Mouse (Mus musculus): ENCODE results near the gene Gm21773.
"Not testable (repeated sequence)": the region's sequence is repeated elsewhere in the genome, so short reads cannot be mapped to it uniquely, and the experiment has no call there.

Gm21773 gene

GRCm38 (mm10) chrY:25309260-25309659 is at the start of gene Gm21773:
Gene Gm21773, minus strand, starts transcription at chrY:25309360.
- not testable (repeated sequence) for DNase-seq (ENCODE audit: low spot score)
